Mouse (Mus musculus) bone marrow macrophage, adult 2 months (primary cell): ENCODE measurements at regions not wholly inside any gene's neighbourhood (a gene's known extent, or its start where the extent isn't known, plus 50 kb on each side); places are given as distances from the start of the nearest gene placed in this dataset.

ENCODE experiments used
- CTCF ChIP-seq: IDR thresholded peaks from 2 replicates; pipeline ENCODE4 v1.5.1; 2012; ENCODE audit warnings: low read depth, mild to moderate bottlenecking, low read length, moderate library complexity
- POLR2A ChIP-seq: IDR thresholded peaks from 2 replicates; pipeline ENCODE4 v1.6.1; 2012; ENCODE audit warnings: mild to moderate bottlenecking, low read depth, low read length, borderline replicate concordance

DNA sequence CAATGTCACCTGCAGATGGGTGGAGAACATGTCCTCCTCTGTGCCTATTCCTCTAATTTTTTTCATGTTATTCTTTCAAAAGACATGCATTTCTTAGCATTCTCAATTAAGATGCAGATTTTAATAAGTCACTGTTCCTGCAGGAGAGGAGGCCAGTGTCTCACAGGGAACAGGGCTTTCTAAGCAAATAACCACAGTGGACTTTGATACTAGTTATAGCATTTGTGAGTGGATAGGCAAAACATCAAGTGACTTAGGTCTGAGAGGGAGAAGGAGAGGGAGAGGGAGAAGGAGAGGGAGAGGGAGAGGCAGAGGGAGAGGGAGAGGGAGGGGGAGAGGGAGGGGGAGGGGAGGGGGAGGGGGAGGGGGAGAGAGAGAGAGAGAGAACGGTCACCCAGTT is 50.4 kb upstream of the Maf start:
- no peak for TF ChIP-seq POLR2A
- TF ChIP-seq CTCF: no peak
